Mouse (Mus musculus) midbrain, embryonic 10.5 days (tissue): ENCODE results near the gene Kat2a. TPM values are rescaled to one million over a fixed set of nuclear protein-coding genes. Genes with fewer than 3 reads are reported as not detected.
A peak's percentile ranks its signal among the peaks of the same experiment; 100 is the strongest.
"Not testable (repeated sequence)": the region's sequence is repeated elsewhere in the genome, so short reads cannot be mapped to it uniquely, and the experiment has no call there.

Source experiments
- DNase-seq: peaks from one replicate; pipeline ENCODE4 v3.0.0-alpha.2; 2017; ENCODE audit warnings: low spot score
- H3K27ac ChIP-seq: fragments of 300-500 bp; sonication (generic); replicated peaks from 2 replicates; pipeline ENCODE4 v1.5.1; 2016; ENCODE audit warnings: mild to moderate bottlenecking
- H3K27me3 ChIP-seq: fragments of 300-500 bp; sonication (generic); 2 replicates; pipeline ENCODE4 v1.6.1; 2016; ENCODE audit warnings: low read depth, mild to moderate bottlenecking; ENCODE audit not compliant: poor library complexity, severe bottlenecking
- H3K36me3 ChIP-seq: fragments of 300-500 bp; sonication (generic); 2 replicates; pipeline ENCODE4 v1.6.1; 2016; ENCODE audit warnings: mild to moderate bottlenecking, moderate library complexity
- H3K4me1 ChIP-seq: fragments of 300-500 bp; sonication (generic); 2 replicates; pipeline ENCODE4 v1.6.1; 2016
- H3K4me3 ChIP-seq: fragments of 300-500 bp; sonication (generic); 2 replicates; pipeline ENCODE4 v1.5.1; 2016; ENCODE audit warnings: mild to moderate bottlenecking, moderate library complexity
- H3K9me3 ChIP-seq: fragments of 300-500 bp; sonication (generic); replicated peaks from 2 replicates; pipeline ENCODE4 v1.6.1; 2016; ENCODE audit warnings: mild to moderate bottlenecking
- WGBS: fragments of 180-500 bp; shearing (Covaris S2); methylation state at CpG from one replicate; pipeline ENCODE4 v1.1.7; 2016; 5-methylcytosine and 5-hydroxymethylcytosine counted together
- polyA plus RNA-seq: library from polyadenylated mRNA; unstranded; fragments of >200 nt; fragmentation: Nextera tagmentation; extraction: Ambion mirVana; gene quantifications from 2 replicates; pipeline ENCODE4 v1.2.1, GENCODE M21; 2016

Kat2a gene
- polyA plus RNA-seq, 1 experiment from 2014 or later, result 72.2 TPM

GRCm38 (mm10) chr11:100681826-100682225, 30.4 kb downstream of the Kat2a start:
- no peak for DNase-seq
- WGBS, result 79% methylated on average over 5 of the region's 5 CpGs
- Histone ChIP-seq H3K27me3 (peaks cover 7% of the 10 kb centered on the region), H3K9me3 (no peaks in the 10 kb centered on the region), H3K27ac (no peak overlapping the region), H3K4me1 (peaks cover 10% of the 10 kb centered on the region), H3K4me3 (no peak overlapping the region), H3K36me3 (no peaks in the 10 kb centered on the region)

- Histone ChIP-seq H3K36me3 (no peaks in the 10 kb centered on the region), H3K9me3 (no peaks in the 10 kb centered on the region), H3K4me1 (peaks cover 19% of the 10 kb centered on the region), H3K4me3 (no peak overlapping the region), H3K27me3 (peaks cover 26% of the 10 kb centered on the region), H3K27ac (no peak overlapping the region)
- 64% methylated on average over 7 of the region's 7 CpGs for WGBS
- DNase-seq, result no peak
These were observed 34.5 kb downstream of the Kat2a start for GRCm38 (mm10) chr11:100677810-100678209.

- peak; percentile 42 for DNase-seq
- Histone ChIP-seq H3K9me3 (0 out of 2 replicates have a peak, but pooled peaks cover 4% of the 10 kb centered on the region), H3K27me3 (peaks cover 43% of the 10 kb centered on the region), H3K4me3 (peak overlapping the region; percentile 42), H3K4me1 (peaks cover 25% of the 10 kb centered on the region), H3K36me3 (no peaks in the 10 kb centered on the region), H3K27ac (peak overlapping the region; percentile 79)
- whole genome bisulfite sequencing, result 3% methylated on average over 23 of the region's 23 CpGs
These were observed 39.1 kb downstream of the Kat2a start for GRCm38 (mm10) chr11:100673169-100673568.

GRCm38 (mm10) chr11:100671956-100672355, 40.3 kb downstream of the Kat2a start:
- no peak for DNase-seq
- Histone ChIP-seq H3K27ac (no peak overlapping the region), H3K4me1 (peaks cover 15% of the 10 kb centered on the region), H3K4me3 (no peak overlapping the region), H3K9me3 (0 out of 2 replicates have a peak, but pooled peaks cover 4% of the 10 kb centered on the region), H3K27me3 (peaks cover 36% of the 10 kb centered on the region), H3K36me3 (no peaks in the 10 kb centered on the region)
- 85% methylated on average over 2 of the region's 2 CpGs for WGBS

- peaks cover 15% of the 10 kb centered on the region for H3K4me1 ChIP-seq
- H3K4me3 ChIP-seq, result no peak overlapping the region
- no peak overlapping the region for H3K27ac ChIP-seq
- no peaks in the 10 kb centered on the region for H3K36me3 ChIP-seq
- H3K9me3 ChIP-seq, result 0 out of 2 replicates have a peak, but pooled peaks cover 4% of the 10 kb centered on the region
- no peak for DNase-seq
- 94% methylated on average over 1 of the region's 1 CpGs for WGBS
- H3K27me3 ChIP-seq, result peaks cover 36% of the 10 kb centered on the region
These were observed 41.2 kb downstream of the Kat2a start for GRCm38 (mm10) chr11:100671049-100671448.

- Histone ChIP-seq H3K27ac (no peak overlapping the region), H3K4me1 (peaks cover 13% of the 10 kb centered on the region), H3K27me3 (no peaks in the 10 kb centered on the region), H3K4me3 (no peak overlapping the region), H3K9me3 (no peaks in the 10 kb centered on the region), H3K36me3 (no peaks in the 10 kb centered on the region)
- no peak for DNase-seq
- 77% methylated on average over 10 of the region's 10 CpGs for WGBS
These were observed 52.5 kb downstream of the Kat2a start for GRCm38 (mm10) chr11:100659806-100660205.

- Histone ChIP-seq H3K27ac (no peak overlapping the region; the same call in 1 of the 2 replicates), H3K27me3 (peaks cover 12% of the 10 kb centered on the region), H3K36me3 (no peaks in the 10 kb centered on the region), H3K9me3 (no peaks in the 10 kb centered on the region), H3K4me3 (no peak overlapping the region), H3K4me1 (peaks cover 13% of the 10 kb centered on the region)
- 11% methylated on average over 6 of the region's 6 CpGs for WGBS
- peak; percentile 29 for DNase-seq
These were observed 55.8 kb downstream of the Kat2a start for GRCm38 (mm10) chr11:100656458-100656857.

GRCm38 (mm10) chr11:100655589-100655988, 56.7 kb downstream of the Kat2a start:
- H3K36me3 ChIP-seq, H3K4me3 ChIP-seq, DNase-seq, H3K27ac ChIP-seq, H3K9me3 ChIP-seq: not testable (repeated sequence)
- Histone ChIP-seq H3K27me3 (peaks cover 21% of the 10 kb centered on the region), H3K4me1 (peaks cover 13% of the 10 kb centered on the region)
- WGBS, result 58% methylated on average over 3 of the region's 3 CpGs

Other genes starting within 250 kb of the Kat2a start
- gene Klhl11, start 239.7 kb downstream of the Kat2a start, polyA plus RNA-seq, result 6.9 and 8.2 TPM in 2 replicates
- gene Acly, start 184.5 kb downstream of the Kat2a start, polyA plus RNA-seq, result 312 and 380 TPM in 2 replicates
- 1.9 and 2.3 TPM in 2 replicates for gene Ttc25, start 166.9 kb downstream of the Kat2a start, polyA plus RNA-seq
- 17.7 and 22.6 TPM in 2 replicates for gene Cnp, start 137.6 kb downstream of the Kat2a start, polyA plus RNA-seq
- gene Nkiras2, start 93.2 kb downstream of the Kat2a start, polyA plus RNA-seq, result 101 and 112 TPM in 2 replicates
- 268 and 304 TPM in 2 replicates for gene Dnajc7, start 92.3 kb downstream of the Kat2a start, polyA plus RNA-seq
- gene Zfp385c, start 20.0 kb downstream of the Kat2a start, polyA plus RNA-seq, result 0.20 and 0.87 TPM in 2 replicates
- gene Dhx58, start 8.2 kb downstream of the Kat2a start, polyA plus RNA-seq, result 2.0 and 3.5 TPM in 2 replicates
- gene Hspb9, start 1.4 kb upstream of the Kat2a start, polyA plus RNA-seq, result 0.26 and 0.29 TPM in 2 replicates
- gene Rab5c, start 25.8 kb upstream of the Kat2a start, polyA plus RNA-seq, result 14.8 and 15.4 TPM in 2 replicates
- 1.1 and 2.6 TPM in 2 replicates for gene Kcnh4, start 47.5 kb upstream of the Kat2a start, polyA plus RNA-seq
- gene Hcrt, start 50.5 kb upstream of the Kat2a start, polyA plus RNA-seq, result 0.26 TPM in 1 of 2 replicates, not detected in the other
- gene Ghdc, start 58.5 kb upstream of the Kat2a start, polyA plus RNA-seq, result 3.9 and 4.4 TPM in 2 replicates
- 15.0 and 15.9 TPM in 2 replicates for gene Stat5b, start 138.3 kb upstream of the Kat2a start, polyA plus RNA-seq
- gene Stat5a, start 146.9 kb upstream of the Kat2a start, polyA plus RNA-seq, result 1.7 TPM in 2 replicates
- 16.9 and 20.4 TPM in 2 replicates for gene Stat3, start 227.1 kb upstream of the Kat2a start, polyA plus RNA-seq